Mouse (Mus musculus) erythroid progenitor cell, adult 5-6 weeks (primary cell): Measurements from ENCODE around the gene Cyp1a2. TPM values are rescaled to one million over a fixed set of nuclear protein-coding genes. Genes with fewer than 3 reads are reported as not detected.
A peak's percentile ranks its signal among the peaks of the same experiment; 100 is the strongest.

Experiments
- ATAC-seq: replicated peaks from 2 replicates; pipeline ENCODE4 v1.8.0; 2016; ENCODE audit warnings: moderate number of reproducible peaks, mild to moderate bottlenecking, moderate TSS enrichment, inconsistent platforms; ENCODE audit not compliant: poor library complexity, low FRiP score, severe bottlenecking
- total RNA-seq, 2 experiments: library from RNA; stranded (forward) in 1 of 2; stranded (reverse) in 1 of 2; fragments of 150-400 nt in 1 of 2; fragments of 186-747, 209-891 nt in 1 of 2; gene quantifications; 2 replicates each; pipeline versions ENCODE4 v1.2.3 to v1.2.4; 2015 to 2017; ENCODE audit warnings: low replicate concordance in 2 of 2

Gene Cyp1a2
- total RNA-seq, 2 experiments from 2014 or later: not detected

GRCm38 (mm10) chr9:57686011-57686410, 2.5 kb upstream of the Cyp1a2 start:
- ATAC-seq: no peak

- ATAC-seq: no peak
These were observed 2.1 kb downstream of the Cyp1a2 start for GRCm38 (mm10) chr9:57681411-57681810.

DNA sequence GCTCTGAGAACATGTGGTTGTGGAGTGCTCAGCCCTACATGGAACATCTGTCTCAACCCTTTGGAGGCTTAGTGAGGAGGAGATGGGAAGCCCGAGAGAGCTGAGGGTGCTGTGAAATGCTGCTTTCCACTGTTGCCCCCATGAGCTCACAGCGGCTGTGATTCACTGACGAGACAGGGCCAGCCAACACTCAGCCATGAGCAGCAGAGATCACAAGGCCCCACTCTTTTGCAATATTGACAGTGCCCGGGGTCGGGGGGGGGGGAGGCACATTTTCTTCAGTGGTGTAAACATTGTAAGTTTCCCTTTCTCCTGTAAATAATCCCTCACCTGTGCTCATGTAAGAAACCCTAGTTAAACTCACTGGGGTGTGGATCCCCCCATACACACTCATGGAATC, 12.0 kb downstream of the Cyp1a2 start:
- ATAC-seq: no peak

GRCm38 (mm10) chr9:57671037-57671436, 12.5 kb downstream of the Cyp1a2 start:
- no peak for ATAC-seq

DNA sequence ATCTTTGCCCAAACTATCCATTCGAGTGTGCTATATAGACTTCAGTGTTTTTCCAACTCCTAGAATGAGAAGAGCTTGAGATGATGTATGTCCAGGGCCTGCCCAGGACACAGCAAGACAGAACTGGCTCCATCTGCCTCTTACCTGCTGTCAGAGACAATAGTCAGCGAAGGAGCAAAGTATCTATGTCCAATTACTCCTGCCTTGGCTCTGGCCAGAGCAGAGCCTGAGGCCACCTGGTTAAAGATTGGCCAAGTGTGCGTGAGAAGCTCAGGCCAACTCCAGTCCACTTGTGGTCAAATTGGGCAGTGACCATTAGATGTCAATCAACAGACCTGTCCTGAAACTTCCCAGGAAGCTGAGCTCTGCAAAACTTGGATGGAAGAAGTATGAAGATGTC, 13.9 kb downstream of the Cyp1a2 start:
- no peak for ATAC-seq

DNA sequence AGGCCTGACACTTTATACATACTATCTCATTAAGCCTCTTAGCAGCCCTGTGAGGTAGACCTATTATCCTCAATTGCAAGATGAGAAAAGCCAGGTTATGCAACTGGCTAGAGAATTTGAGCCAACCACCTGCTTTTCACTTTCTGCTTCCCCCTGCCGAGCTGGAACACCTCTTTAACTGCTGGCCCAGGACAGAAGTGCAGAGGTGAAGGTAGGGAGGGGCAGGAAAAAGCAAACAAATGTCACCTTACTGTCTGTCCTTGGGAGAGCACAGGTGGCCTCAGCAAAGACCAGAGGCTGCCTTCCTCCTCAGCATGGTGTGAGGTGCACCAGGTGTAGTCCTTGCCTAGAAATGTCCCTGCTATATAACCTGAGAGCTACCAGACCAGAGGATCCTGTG, 15.2 kb downstream of the Cyp1a2 start:
- no peak for ATAC-seq

DNA sequence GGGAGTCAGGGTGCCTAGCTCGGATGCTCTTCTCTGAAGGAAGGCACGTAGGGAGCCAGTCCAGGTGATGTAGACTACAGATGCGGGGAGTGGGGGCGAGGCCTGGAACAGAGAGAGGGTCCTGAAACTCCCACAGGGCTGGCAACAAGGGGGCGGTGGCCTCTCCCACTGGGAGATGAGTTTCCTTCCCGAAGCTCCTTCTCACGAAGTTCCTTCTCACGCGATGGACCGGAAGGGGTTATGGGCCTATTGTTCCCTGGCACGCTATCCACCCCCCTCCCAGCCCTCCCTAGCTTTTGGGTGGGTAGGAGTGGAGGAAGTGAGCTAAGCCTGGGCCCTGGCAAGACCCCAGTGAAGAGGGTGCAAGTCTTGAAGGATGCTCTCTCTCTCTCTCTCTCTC, 15.7 kb downstream of the Cyp1a2 start:
- no peak for ATAC-seq

DNA sequence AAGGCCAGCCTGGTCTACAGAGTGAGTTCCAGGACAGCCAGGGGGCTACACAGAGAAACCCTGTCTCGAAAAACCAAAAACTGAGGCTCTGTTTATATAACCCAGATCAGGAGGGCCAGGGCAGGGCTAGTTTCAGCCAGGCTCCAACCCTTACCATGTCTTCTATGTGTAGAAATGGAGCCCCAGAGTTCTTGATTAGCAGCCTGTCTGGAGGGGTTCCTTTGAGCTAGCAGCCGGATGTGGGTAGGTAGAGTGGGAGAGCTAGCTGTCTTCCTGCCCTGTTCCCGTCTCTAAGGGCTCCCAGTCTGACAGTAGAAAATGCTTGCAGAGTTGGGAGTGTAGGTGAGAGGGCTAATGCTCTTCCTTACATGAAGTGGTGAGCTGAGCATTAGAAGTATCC, 16.4 kb downstream of the Cyp1a2 start:
- no peak for ATAC-seq

DNA sequence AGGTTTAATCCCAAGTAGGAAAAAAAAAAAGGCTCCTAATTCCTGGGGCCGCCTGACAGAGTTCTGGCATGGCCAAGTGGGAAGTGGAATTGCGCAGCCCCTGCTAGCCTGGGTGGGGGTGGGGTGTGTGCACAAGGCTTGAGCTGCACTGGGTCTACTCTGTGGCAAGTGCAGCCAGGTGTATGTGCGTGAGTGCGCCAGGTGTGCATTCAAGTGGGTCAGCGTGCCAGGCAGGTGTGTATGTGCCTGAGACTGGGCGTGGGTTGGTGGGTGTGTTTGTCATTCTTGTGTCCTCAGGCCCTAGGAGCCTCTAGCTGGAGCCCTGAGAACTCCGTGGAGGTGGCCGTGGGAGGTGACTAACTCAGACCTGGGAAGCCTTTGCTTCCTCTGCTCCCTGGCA, 17.0 kb downstream of the Cyp1a2 start:
- ATAC-seq: no peak

DNA sequence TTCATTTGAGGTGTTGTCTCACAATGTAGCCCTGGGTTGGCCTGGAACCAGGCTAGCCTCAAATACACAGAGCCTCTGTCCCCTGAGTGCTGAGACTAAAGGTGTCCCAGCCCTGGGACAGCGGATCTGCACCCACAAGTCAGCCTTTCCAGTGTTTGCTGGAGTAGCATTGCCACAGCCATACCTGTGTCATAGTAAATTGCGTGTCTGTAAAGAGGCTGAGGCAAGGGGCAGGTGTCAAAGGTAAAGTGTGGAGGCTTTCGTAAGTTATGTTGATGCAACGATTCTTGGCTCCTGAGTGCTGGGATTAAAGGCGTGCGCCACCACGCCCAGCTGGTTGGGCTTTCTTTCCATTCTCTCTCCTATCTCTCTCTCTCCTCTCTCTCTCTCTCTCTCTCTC, 18.9 kb downstream of the Cyp1a2 start:
- no peak for ATAC-seq

DNA sequence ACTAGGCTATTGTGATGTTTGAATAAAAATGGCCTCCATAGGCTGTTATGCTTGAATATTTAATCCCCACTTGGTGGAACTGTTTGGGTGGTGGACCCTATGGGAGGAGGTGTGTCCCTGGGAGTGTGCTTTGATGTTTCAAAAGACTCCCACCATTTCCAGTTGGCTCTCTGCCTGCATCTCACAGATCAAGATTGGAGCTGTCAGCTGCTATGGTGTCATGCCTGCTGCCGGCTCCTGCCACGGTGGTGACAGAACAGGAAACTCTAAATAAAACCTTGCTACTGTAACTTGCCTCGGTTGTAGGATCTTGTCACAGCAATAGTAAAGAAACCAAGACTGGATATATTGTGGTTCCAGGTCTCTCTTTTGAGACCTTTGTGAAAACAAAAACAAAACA, 22.0 kb downstream of the Cyp1a2 start:
- no peak for ATAC-seq

- peak; percentile 77 for ATAC-seq
These were observed 23.0 kb downstream of the Cyp1a2 start for GRCm38 (mm10) chr9:57660501-57660900.

GRCm38 (mm10) chr9:57659774-57660173, 23.7 kb downstream of the Cyp1a2 start:
- ATAC-seq: peak; percentile 72; the same call in 1 of the 2 replicates

DNA sequence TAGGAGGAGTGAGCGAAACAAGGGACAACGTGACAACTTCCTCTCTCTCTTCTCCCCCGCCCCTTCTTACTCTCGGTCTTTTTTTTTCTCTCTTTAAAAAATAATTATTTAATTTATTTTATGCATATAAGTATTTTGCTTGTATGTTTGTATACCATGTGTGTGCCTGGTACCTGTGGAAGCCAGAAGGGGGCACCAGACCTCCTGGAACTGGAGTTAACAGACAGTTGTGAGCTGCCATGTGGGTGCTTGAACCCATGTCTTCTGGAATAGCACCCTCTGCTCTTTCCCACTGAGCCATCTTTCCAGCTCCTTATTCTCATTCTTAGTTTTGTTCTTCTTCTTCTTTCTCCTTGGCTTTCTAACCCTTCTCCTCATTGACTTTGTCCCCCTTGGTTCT, 24.5 kb downstream of the Cyp1a2 start:
- no peak for ATAC-seq

GRCm38 (mm10) chr9:57657843-57658242, 25.7 kb downstream of the Cyp1a2 start:
- no peak for ATAC-seq

- ATAC-seq: no peak
These were observed 26.7 kb downstream of the Cyp1a2 start for GRCm38 (mm10) chr9:57656631-57657350.

DNA sequence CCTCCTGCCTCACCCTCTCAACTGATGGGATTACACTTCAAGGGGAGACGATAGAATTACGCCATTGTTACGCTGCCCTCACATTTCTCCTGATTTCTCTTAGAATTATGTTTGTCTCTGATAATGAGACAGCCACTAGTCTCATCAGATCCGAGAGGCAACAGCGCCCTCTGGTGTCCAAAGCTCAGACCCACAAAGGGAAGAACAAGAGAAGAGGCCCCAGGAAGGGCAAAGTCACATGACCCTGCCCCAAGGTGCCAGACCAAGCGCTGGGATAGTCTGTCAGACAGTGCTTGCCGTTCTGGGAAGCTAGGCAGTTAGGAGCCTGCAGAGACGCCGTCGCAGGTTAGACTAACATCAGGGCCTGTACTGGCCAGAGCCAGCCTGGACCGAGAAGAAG, 27.8 kb downstream of the Cyp1a2 start:
- ATAC-seq: peak; percentile 71

- ATAC-seq: no peak
These were observed 28.5 kb downstream of the Cyp1a2 start for GRCm38 (mm10) chr9:57654966-57655365.

DNA sequence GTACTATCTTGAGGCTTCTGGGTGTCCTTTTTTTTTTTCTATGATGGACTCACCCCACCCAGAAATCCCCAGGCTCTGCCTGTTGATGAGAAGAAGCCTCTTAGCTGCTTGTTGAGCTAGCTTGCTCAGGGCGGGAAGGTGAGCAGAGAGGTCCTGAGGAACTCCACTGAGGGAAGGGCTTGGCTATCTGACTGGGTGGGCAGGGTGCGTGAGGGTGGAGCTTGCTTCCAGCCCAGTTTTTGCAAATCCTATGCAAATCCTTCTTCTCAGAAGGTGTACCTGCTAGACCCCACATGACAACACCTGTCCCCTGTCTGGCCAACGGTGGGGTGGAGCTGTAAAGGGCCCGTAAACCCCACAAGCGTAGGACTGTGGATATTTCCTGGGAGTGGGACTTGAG, 30.2 kb downstream of the Cyp1a2 start, which contains the start of gene Csk:
TSS of gene Csk (minus strand) at position 349 of the 400 bp plus-strand sequence.
- no peak for ATAC-seq

DNA sequence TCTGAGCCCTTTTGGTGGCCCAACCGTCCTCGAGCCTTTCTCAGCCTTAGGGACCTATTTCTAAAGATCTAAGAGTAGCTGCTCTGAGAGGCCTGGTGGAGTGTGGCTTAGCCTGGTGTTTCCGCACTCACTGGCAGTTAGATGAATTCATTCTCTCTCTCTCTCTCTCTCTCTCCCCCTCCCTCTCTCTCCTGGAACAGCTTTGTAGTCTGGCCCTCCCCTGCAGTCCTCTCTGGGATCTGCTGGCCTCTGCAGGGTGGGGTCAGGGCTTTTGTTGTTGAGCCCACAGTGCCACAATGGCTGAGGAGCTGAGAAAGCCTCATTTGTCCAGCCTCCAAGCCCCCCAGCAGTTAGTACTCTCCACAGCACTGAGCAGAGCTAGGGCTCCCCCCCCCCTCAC, 30.6 kb downstream of the Cyp1a2 start:
- ATAC-seq: no peak

DNA sequence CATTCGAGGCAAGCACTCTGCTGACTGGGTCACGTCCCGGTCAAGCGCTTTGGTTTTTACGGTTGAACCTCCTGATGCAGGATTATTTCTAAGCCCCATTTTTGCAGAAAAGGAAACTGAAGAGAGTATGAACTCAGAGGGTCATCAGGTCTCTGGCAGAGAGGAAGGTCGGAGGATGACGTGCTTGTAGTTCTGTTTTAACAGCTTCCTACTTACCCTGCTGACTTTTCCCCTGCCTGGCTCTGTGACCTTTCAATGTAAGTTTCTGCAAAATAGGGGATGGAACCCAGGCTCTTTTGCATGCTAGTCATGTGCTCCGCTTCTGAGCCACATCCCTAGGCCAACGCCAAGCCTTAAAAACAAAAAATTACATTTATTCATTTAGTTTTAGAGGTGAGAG, 31.2 kb downstream of the Cyp1a2 start:
- no peak for ATAC-seq

DNA sequence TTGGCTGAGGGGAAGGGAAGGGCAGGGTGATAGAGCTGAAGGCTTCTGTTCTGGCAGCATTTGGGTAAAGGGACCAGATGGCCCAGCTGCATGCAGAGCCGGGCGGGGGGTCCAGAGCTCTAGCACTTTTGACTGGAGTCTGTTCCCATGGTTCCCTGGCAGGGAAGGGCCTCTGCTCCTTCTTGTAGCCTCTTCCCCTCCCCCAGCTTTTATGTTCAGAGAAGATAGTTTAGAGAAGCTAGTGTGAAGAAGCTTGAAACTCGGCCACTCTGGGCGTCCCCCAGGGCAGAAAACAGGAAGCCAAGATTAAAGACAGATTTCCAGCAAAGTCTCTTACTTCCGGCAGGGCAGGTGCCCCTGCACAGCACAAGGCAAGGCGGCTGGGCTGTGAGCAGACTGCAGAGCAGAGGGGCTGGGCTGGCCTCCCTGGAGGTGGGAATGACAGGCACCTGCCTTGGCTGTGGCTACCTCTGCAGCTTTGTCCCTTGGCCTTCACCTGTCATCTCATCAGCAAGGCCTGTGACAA, 32.7 kb downstream of the Cyp1a2 start:
- no peak for ATAC-seq
